Mouse (Mus musculus) small intestine, adult 2 months (tissue): ENCODE results near the gene Per3. TPM values are rescaled to one million over a fixed set of nuclear protein-coding genes. Genes with fewer than 3 reads are reported as not detected.

Source experiments
- H3K27ac ChIP-seq: fragments of 200-500 bp; 2 replicates; pipeline ENCODE4 v1.5.1; 2012; ENCODE audit warnings: low read depth, low read length, control low read depth, inconsistent platforms; ENCODE audit not compliant: insufficient read depth
- H3K27me3 ChIP-seq: fragments of 200-500 bp; 2 replicates; pipeline ENCODE4 v1.6.1; 2012; ENCODE audit warnings: mild to moderate bottlenecking, moderate library complexity, low read length, inconsistent platforms; ENCODE audit not compliant: control insufficient read depth, insufficient read depth
- H3K36me3 ChIP-seq: fragments of 200-500 bp; 2 replicates; pipeline ENCODE4 v1.6.1; 2012; ENCODE audit warnings: mild to moderate bottlenecking, low read length, control low read depth, inconsistent platforms; ENCODE audit not compliant: control insufficient read depth, insufficient read depth
- H3K4me1 ChIP-seq: fragments of 200-500 bp; 2 replicates; pipeline ENCODE4 v1.6.1; 2012; ENCODE audit warnings: low read length, inconsistent platforms, mixed read lengths; ENCODE audit not compliant: control insufficient read depth, insufficient read depth, insufficient read length
- H3K4me3 ChIP-seq: fragments of 200-500 bp; 2 replicates; pipeline ENCODE4 v1.5.1; 2012; ENCODE audit warnings: low read depth, mild to moderate bottlenecking, control low read depth, inconsistent platforms, low read length, moderate library complexity
- CTCF ChIP-seq: fragments of 200-500 bp; IDR thresholded peaks from 2 replicates; pipeline ENCODE4 v1.5.1; 2012; ENCODE audit warnings: low read depth, mild to moderate bottlenecking, control low read depth, inconsistent platforms, low read length, moderate library complexity, mixed read lengths; ENCODE audit not compliant: insufficient replicate concordance, insufficient read length; ENCODE audit errors: extremely low read depth
- POLR2A ChIP-seq: fragments of 200-500 bp; IDR thresholded peaks from 2 replicates; pipeline ENCODE4 v1.6.1; 2012; ENCODE audit warnings: low read depth, mild to moderate bottlenecking, control low read depth, inconsistent platforms, low read length, moderate library complexity
- WGBS: fragments of 180-500 bp; shearing (Covaris S2); methylation state at CpG from one replicate; pipeline ENCODE4 v1.1.7; 2018; 5-methylcytosine and 5-hydroxymethylcytosine counted together
- polyA plus RNA-seq: library from polyadenylated mRNA; depleted of rRNA; stranded (reverse); fragments of >200 nt; gene quantifications from 2 replicates; pipeline ENCODE4 v1.2.3, GENCODE M21; 2012

Per3 gene
- polyA plus RNA-seq, 1 experiment = 2.4 TPM

DNA sequence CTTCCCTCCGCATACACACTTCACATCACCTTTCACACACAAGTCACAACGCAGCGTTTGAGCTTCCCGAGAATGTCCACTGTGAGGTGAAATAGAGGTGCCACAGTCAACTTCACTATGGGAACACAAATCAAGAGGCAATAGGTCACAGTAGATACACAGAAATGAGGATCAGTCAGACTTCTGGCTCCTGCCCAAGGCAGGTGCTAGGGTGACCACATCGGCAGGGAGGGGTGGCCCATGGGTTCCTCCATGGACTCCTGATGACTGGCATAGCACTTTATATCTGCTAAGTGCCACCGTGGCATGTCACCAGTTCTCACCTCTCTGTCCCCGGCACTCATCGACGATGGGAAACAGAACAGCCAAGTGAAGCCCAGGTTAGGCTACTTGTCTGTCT lies 45.8 kb downstream of the Per3 start:
- TF ChIP-seq CTCF (no peak), POLR2A (no peak)
- Histone ChIP-seq H3K27ac (no peak overlapping the region), H3K4me1 (no peaks in the 10 kb centered on the region), H3K4me3 (no peak overlapping the region), H3K36me3 (no peaks in the 10 kb centered on the region), H3K27me3 (no peaks in the 10 kb centered on the region; the same call in 1 of the 2 replicates)
- 62% methylated on average over 9 of the region's 9 CpGs for WGBS

GRCm38 (mm10) chr4:150996797-150997196 lies 47.7 kb downstream of the Per3 start, which contains the start of gene Uts2:
Gene Uts2, plus strand, starts transcription at chr4:150997097.
- TF ChIP-seq POLR2A (no peak), CTCF (no peak)
- 86% methylated on average over 7 of the region's 7 CpGs for WGBS
- H3K4me3 ChIP-seq = no peak within 1 kb of the TSS

DNA sequence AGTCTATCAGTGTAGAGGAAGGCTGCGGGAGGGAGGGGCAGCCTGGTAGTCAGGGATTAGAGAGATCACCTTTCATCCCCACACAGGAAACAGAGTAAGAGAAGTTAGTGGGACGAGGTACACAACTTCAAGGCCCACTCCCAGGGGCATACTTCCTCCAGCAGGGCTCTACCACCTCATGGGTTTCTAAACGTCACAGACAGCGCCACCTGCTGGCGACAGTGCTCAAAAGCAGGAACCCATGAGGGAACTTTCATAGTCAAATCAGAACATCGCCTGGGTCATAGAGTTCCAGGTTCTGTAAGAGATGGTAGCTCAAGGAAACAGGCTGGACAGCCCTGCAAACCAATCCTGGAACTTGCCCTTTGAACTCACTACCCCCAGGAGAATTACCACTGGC lies 54.3 kb downstream of the Per3 start:
- 51% methylated on average over 6 of the region's 6 CpGs for WGBS
- H3K27ac ChIP-seq = no peak overlapping the region

More at GRCm38 (mm10) chr4:150996797-150997196, 47.7 kb downstream of the Per3 start, which contains the start of gene Uts2:
- H3K27me3 ChIP-seq = no peaks in the 10 kb centered on the region
- no peak within 1 kb of the TSS for H3K27ac ChIP-seq
- no peaks in the 10 kb centered on the region for H3K4me1 ChIP-seq
- no peaks in the 10 kb centered on the region for H3K36me3 ChIP-seq

GRCm38 (mm10) chr4:150980153-150980552 lies 64.3 kb downstream of the Per3 start:
- Histone ChIP-seq H3K4me1 (no peaks in the 10 kb centered on the region), H3K4me3 (no peak overlapping the region), H3K36me3 (no peaks in the 10 kb centered on the region), H3K27me3 (no peaks in the 10 kb centered on the region), H3K27ac (no peak overlapping the region)
- no peak for TF ChIP-seq CTCF
- no peak for TF ChIP-seq POLR2A
- 85% methylated on average over 5 of the region's 5 CpGs for WGBS

More for the DNA sequence above, 54.3 kb downstream of the Per3 start:
- TF ChIP-seq POLR2A (no peak), CTCF (peak; percentile 43; the same call in 1 of the 2 replicates)
- no peaks in the 10 kb centered on the region for H3K36me3 ChIP-seq
- H3K27me3 ChIP-seq = no peaks in the 10 kb centered on the region
- H3K4me1 ChIP-seq = no peaks in the 10 kb centered on the region
- no peak overlapping the region for H3K4me3 ChIP-seq

DNA sequence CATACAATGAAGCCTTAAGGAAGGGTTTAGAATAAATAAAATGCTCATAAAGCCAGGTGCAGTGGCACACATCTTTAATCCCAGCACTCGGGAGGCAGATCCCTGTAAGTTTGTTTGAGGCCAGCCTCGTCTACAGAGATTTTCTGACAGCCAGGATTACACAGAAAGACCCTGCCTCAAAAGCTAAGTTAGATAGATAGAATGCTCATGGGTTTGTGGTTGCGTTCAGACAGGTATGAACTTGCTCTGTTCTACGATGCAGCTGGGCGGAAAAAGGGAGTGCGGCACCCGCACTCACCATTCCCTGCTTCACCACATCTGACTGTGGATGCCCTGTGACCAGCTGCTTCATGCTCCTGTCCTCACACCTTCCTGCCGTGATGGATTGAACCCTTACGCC lies 65.0 kb downstream of the Per3 start:
- WGBS = 77% methylated on average over 9 of the region's 9 CpGs
- TF ChIP-seq POLR2A (no peak), CTCF (no peak)
- no peaks in the 10 kb centered on the region for H3K27me3 ChIP-seq
- H3K4me1 ChIP-seq = no peaks in the 10 kb centered on the region
- H3K27ac ChIP-seq = no peak overlapping the region
- no peak overlapping the region for H3K4me3 ChIP-seq
- H3K36me3 ChIP-seq = no peaks in the 10 kb centered on the region

DNA sequence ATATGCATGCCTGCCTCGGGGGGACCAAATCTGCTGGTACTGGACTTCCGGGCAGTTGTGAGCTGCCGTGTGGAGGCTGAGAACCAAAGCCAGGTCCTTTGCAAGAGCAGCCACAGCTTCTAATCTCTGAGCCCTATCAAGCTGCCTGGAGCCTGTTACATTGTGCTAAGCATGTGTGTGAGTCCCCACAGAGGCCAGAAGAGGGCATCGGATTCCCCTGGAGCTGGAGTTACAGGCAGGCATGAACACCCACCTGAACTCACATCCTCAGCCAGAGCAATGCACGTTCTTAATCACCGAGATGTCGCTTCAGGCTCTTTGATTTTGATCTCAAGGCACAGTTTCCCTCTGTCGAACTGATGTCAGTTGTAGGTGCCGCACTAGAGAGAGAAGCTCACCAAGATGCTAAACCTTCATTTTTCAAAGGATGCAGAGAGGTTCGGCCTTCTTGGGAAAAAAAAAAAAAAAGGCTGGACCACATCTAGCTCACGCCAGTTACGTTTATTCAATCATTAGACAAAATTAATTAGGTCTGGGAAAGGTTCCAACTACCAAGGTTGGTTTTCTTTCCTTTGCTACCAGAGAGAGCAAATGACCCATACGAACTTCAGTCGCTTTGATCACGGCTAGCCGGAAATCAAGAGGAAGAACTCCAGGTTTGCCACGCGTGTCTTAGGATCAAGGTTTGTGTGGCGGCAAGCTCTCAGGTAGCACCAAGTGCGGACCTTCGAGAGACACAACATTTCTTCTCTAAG lies 66.1 kb downstream of the Per3 start:
- H3K36me3 ChIP-seq = no peaks in the 10 kb centered on the region
- TF ChIP-seq POLR2A (no peak), CTCF (no peak)
- no peak overlapping the region for H3K27ac ChIP-seq
- WGBS = 80% methylated on average over 21 of the region's 21 CpGs
- no peaks in the 10 kb centered on the region for H3K4me1 ChIP-seq
- no peaks in the 10 kb centered on the region for H3K27me3 ChIP-seq
- no peak overlapping the region for H3K4me3 ChIP-seq

DNA sequence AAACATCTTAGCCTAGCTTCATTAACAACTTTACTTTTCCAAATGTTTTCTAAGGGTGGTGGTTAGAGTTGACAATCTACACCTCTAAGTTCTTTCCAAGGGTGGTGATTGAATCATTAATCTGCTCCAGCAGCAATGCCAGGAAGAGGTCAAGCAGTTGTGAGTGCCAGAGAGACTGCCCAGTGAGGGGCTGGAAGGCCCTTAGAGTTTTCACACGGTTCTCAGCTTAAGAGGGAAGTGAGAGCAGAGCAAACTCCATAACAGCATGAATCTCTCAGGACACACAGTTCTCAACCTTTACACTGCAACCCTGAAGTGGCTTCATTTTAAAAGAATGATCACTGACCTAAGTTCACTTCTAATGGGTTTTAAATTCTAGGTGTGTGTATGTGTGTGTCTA lies 69.3 kb downstream of the Per3 start:
- Histone ChIP-seq H3K4me3 (no peak overlapping the region), H3K27ac (no peak overlapping the region), H3K36me3 (no peaks in the 10 kb centered on the region), H3K27me3 (no peaks in the 10 kb centered on the region), H3K4me1 (no peaks in the 10 kb centered on the region)
- no peak for TF ChIP-seq POLR2A
- no peak for TF ChIP-seq CTCF
- 35% methylated on average over 1 of the region's 1 CpGs for WGBS
